Mouse (Mus musculus) testis, adult 2 months (tissue): Measurements from ENCODE around the gene Kif23. TPM values are rescaled to one million over a fixed set of nuclear protein-coding genes. Genes with fewer than 3 reads are reported as not detected.

Experiments used
- H3K27ac ChIP-seq: fragments of 200-500 bp; 2 replicates; pipeline ENCODE4 v1.5.1; 2012; ENCODE audit warnings: low read depth, low read length; ENCODE audit not compliant: control insufficient read depth, insufficient read depth
- H3K27me3 ChIP-seq: fragments of 200-500 bp; 2 replicates; pipeline ENCODE4 v1.6.1; 2012; ENCODE audit warnings: mild to moderate bottlenecking, low read length, moderate library complexity; ENCODE audit not compliant: control insufficient read depth, insufficient read depth
- H3K36me3 ChIP-seq: fragments of 200-500 bp; 2 replicates; pipeline ENCODE4 v1.6.1; 2012; ENCODE audit warnings: mild to moderate bottlenecking, low read length; ENCODE audit not compliant: control insufficient read depth, insufficient read depth
- H3K4me1 ChIP-seq: fragments of 200-500 bp; 2 replicates; pipeline ENCODE4 v1.6.1; 2012; ENCODE audit warnings: low read length; ENCODE audit not compliant: control insufficient read depth, insufficient read depth
- H3K4me3 ChIP-seq: fragments of 200-500 bp; 2 replicates; pipeline ENCODE4 v1.5.1; 2012; ENCODE audit warnings: low read depth, mild to moderate bottlenecking, low read length, moderate library complexity, mixed read lengths; ENCODE audit not compliant: control insufficient read depth
- CTCF ChIP-seq: fragments of 200-500 bp; IDR thresholded peaks from 2 replicates; pipeline ENCODE4 v1.5.1; 2012; ENCODE audit warnings: low read depth, mild to moderate bottlenecking, inconsistent platforms, low read length, moderate library complexity; ENCODE audit not compliant: control insufficient read depth, insufficient read depth, insufficient replicate concordance
- POLR2A ChIP-seq: fragments of 200-500 bp; IDR thresholded peaks from 2 replicates; pipeline ENCODE4 v1.6.1; 2012; ENCODE audit warnings: low read depth, mild to moderate bottlenecking, inconsistent platforms, low read length, moderate library complexity; ENCODE audit not compliant: control insufficient read depth
- polyA plus RNA-seq: library from polyadenylated mRNA; depleted of rRNA; stranded (reverse); fragments of >200 nt; gene quantifications from 2 replicates; pipeline ENCODE4 v1.2.3, GENCODE M21; 2012

Gene Kif23
- polyA plus RNA-seq, 1 experiment = 12.8 TPM

- Histone ChIP-seq H3K4me3 (no peak overlapping the region), H3K36me3 (no peaks in the 10 kb centered on the region), H3K4me1 (no peaks in the 10 kb centered on the region), H3K27ac (no peak overlapping the region), H3K27me3 (no peaks in the 10 kb centered on the region)
- TF ChIP-seq POLR2A (no peak), CTCF (no peak)
Measured at GRCm38 (mm10) chr9:61979983-61980382, 33.4 kb upstream of the Kif23 start.

GRCm38 (mm10) chr9:61977258-61977945 lies 30.8 kb upstream of the Kif23 start:
- no peak for TF ChIP-seq CTCF
- TF ChIP-seq POLR2A = no peak
- no peaks in the 10 kb centered on the region; the same call in 1 of the 2 replicates for H3K4me1 ChIP-seq
- H3K27ac ChIP-seq = no peak overlapping the region
- peak overlapping the region; percentile 80 for H3K4me3 ChIP-seq
- H3K27me3 ChIP-seq = no peaks in the 10 kb centered on the region
- no peaks in the 10 kb centered on the region for H3K36me3 ChIP-seq

- Histone ChIP-seq H3K27me3 (no peaks in the 10 kb centered on the region), H3K4me3 (no peak overlapping the region), H3K27ac (no peak overlapping the region)
Measured at GRCm38 (mm10) chr9:61972031-61972430, 25.5 kb upstream of the Kif23 start.

GRCm38 (mm10) chr9:61971045-61971444 lies 24.5 kb upstream of the Kif23 start:
- Histone ChIP-seq H3K4me3 (no peak overlapping the region), H3K27me3 (no peaks in the 10 kb centered on the region), H3K36me3 (no peaks in the 10 kb centered on the region), H3K27ac (no peak overlapping the region), H3K4me1 (no peaks in the 10 kb centered on the region; the same call in 1 of the 2 replicates)
- TF ChIP-seq CTCF = no peak
- TF ChIP-seq POLR2A = no peak

More at GRCm38 (mm10) chr9:61972031-61972430, 25.5 kb upstream of the Kif23 start:
- no peaks in the 10 kb centered on the region; the same call in 1 of the 2 replicates for H3K4me1 ChIP-seq
- H3K36me3 ChIP-seq = no peaks in the 10 kb centered on the region
- no peak for TF ChIP-seq CTCF
- TF ChIP-seq POLR2A = no peak

- no peaks in the 10 kb centered on the region; the same call in 1 of the 2 replicates for H3K4me1 ChIP-seq
- TF ChIP-seq CTCF (no peak), POLR2A (no peak)
- no peaks in the 10 kb centered on the region for H3K27me3 ChIP-seq
- H3K36me3 ChIP-seq = no peaks in the 10 kb centered on the region
- no peak overlapping the region for H3K27ac ChIP-seq
- H3K4me3 ChIP-seq = no peak overlapping the region
Measured at GRCm38 (mm10) chr9:61967357-61967756, 20.8 kb upstream of the Kif23 start.

GRCm38 (mm10) chr9:61965987-61966386 lies 19.4 kb upstream of the Kif23 start:
- no peak overlapping the region for H3K27ac ChIP-seq
- no peaks in the 10 kb centered on the region for H3K27me3 ChIP-seq
- no peaks in the 10 kb centered on the region; the same call in 1 of the 2 replicates for H3K4me1 ChIP-seq
- TF ChIP-seq CTCF (no peak), POLR2A (no peak)
- no peak overlapping the region for H3K4me3 ChIP-seq
- no peaks in the 10 kb centered on the region for H3K36me3 ChIP-seq

GRCm38 (mm10) chr9:61965411-61965930 lies 18.9 kb upstream of the Kif23 start:
- no peak for TF ChIP-seq POLR2A
- peak; percentile 81; the same call in 1 of the 2 replicates for TF ChIP-seq CTCF
- Histone ChIP-seq H3K27ac (no peak overlapping the region), H3K4me3 (no peak overlapping the region)

More at GRCm38 (mm10) chr9:61965411-61965930, 18.9 kb upstream of the Kif23 start:
- no peaks in the 10 kb centered on the region; the same call in none of the 2 replicates for H3K4me1 ChIP-seq
- no peaks in the 10 kb centered on the region for H3K36me3 ChIP-seq
- H3K27me3 ChIP-seq = no peaks in the 10 kb centered on the region
